Mouse (Mus musculus) A20 (cell line): Measurements from ENCODE around the gene Uba52.
A peak's percentile ranks its signal among the peaks of the same experiment; 100 is the strongest.

Source experiments
- DNase-seq: peaks from one replicate; pipeline ENCODE4 v3.0.0-alpha.2; 2011; ENCODE audit warnings: low read depth, low spot score

Uba52 gene

DNA sequence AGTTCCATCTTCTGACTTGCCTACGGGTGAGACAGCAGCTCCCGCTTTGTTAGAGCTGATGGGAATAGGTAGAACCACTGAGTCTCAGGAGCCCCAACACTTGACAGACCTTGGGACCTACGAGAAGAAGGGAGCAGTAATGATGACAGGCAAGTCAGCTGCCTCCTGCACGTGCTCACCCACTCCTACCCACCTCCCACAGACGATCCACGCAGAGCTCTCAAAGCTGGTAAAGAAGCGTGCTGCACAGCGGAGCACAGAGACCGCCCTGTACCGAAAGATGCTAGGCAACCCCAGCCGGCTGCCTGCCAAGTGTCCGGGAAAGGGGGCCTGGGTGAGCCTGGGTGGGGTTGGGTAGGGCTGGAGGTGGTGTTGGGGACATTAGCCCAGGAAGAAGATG is 23.7 kb upstream of the Uba52 start:
- no peak for DNase-seq

- no peak for DNase-seq
Measured at GRCm38 (mm10) chr8:70530314-70530713, 19.7 kb upstream of the Uba52 start.

DNA sequence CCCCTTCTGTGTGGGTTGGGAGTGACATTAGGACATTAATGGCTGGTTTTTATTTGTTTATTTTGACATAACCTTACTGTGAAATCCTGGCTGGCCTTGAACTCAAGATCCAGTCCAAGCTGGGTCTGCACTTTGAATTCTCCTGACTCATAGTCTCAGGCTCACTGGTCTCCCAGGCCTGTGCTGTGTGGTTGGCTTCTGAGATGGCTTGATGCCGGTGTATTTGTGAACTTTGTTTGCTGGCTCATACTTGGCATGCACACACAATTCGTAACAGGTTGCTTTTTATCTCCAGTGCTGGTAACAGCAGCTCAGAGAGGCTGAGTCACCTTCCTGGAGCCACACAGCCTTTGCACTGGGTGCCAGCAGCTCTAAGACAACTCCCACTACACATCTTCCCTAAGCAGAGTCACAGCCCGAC is 19.1 kb upstream of the Uba52 start:
- no peak for DNase-seq

- DNase-seq = no peak
Measured at GRCm38 (mm10) chr8:70529299-70529698, 18.7 kb upstream of the Uba52 start.

DNA sequence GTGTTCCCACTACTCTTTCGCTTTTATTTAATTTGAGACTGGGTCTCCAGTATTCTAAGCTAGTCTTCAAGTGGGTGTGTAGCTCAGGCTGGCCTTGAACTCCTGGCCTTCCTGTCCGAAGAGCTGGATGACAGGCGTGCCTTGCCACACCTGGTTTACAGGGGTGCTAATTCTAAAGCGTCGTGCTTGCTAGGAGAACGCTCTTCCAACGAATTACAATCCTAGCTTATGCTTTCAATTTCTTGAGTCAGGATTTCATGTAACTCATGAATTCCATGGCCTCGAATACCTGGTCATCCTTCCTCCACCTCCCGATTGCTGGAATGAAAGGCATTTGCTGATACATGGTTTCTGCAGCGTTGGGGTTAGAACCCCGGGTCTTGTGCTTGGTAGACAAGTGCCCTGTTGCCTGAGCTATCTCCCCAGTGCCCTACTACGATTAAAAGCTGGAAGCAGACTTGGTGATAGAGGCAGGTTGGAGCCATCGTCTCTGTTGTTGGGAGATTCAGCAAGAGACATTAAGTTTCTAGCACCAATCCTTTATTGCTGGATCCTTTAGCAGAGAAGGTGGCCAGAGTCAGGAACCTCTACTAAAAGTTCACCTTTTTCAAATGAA is 17.7 kb upstream of the Uba52 start:
- DNase-seq = no peak

DNA sequence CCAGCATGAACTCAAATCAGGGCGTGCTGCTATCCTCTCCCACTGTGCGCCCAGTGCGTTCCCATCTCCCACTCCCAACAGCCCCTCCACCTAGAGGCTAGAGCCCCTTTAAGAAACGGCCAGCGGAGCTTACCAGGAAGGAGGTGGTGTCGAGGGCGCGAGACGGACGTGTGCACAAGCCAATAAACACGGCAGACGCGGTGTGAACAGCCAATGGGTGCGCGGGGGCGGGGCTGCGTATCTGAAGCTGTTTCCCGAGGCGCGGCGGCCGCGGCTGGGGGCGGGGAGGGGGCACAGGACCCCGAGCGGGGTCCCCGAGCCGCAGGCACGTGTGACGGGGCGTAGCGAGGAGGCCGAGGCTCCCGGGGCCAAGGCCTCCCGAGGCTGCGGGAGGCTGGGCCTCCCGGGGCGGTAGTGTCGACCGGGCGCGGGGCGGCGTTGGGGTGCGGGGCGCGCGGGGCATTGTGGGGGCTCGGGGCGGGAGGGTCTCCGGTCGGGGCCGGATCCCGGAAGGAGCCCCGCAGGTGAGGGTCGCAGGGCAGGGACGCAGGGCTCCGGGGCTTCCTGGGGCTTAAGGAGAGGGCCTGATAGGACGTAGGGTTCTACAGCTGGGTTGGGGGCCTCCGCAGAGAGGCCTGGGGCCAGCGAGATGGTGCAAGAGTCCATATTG is 17.0 kb upstream of the Uba52 start, which contains the start of the genes Fkbp8 and Kxd1:
Fkbp8 (plus strand) TSS at position 213 of the 670 bp plus-strand sequence.
Kxd1 (minus strand) TSS at position 445 of the 670 bp plus-strand sequence.
- DNase-seq = peak; percentile 96

DNA sequence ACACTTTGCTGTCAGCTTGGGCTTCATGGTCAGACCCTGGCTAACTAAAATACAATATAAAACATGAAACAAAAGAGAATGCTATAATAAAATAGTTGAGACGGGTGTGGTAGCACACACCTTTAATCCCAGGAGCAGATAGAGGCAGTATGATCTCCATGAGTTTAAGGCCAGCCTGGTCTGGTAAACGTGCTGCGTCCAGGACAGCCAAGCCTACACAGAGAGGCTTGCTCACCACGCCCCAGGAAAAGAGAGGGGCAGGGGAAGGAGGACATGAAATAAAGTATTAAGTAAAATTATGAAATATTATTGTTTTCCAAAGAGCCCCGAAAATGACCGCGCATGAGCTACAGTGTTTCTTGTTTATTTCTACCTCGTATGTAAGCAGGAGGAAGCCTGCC is 16.5 kb upstream of the Uba52 start:
- DNase-seq = no peak

DNA sequence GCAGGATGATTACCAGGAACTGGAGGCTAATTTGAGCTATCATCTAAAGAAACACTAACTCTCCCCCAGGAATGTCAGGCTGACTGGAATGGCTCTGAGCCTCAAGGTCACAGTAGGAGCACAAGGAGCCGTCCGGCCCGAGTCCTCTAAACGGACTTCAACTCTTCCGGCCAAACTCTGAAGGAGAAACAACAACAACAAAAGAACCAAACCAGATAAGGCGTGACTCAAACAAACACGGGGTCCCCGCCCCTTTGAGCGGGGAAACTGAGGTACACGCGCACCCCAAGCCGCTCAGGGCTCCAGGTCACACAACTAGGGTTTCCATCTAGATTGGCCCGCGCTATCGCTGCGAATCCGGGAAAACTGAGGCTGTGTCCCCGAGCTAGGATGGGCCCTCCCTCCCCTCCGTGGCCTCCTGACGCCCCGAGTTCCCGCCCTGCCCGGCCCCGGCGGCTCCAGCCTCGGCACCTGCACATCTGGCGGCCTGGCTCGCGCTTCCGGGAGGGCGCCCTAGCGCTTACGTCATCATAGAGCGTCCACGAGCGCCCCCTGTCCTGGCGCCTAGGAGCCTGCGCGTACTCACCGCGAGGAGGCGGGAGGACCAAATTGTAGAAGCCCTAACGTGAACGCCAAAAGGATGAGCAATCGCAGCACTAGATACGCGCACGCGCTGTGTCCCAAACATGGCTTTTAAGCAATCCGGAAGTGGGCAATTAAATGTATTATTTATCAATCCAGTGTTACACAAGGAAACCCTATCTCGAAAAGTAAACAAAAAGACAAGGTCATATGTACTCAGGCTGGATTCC is 12.2 kb upstream of the Uba52 start:
- DNase-seq = peak; percentile 99

DNA sequence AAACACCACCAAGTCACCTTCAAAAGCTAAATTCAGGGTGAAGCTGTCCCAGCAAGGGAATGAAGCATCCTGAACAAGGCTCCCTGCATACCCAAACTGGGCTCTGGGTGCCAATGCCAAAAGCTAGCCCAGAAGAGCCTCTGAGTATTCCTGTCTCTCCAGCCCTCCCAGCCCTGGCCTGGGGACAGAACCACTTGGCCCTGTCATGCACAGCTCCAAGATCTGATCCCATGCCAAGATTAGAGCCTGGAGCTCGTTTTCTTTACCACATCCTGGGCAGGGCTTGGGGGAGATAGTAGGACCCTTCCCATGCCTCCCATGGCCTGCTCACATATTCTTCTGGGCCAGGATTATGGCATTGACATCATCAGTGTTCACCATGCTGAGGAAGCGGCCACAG is 9.0 kb upstream of the Uba52 start:
- no peak for DNase-seq

DNA sequence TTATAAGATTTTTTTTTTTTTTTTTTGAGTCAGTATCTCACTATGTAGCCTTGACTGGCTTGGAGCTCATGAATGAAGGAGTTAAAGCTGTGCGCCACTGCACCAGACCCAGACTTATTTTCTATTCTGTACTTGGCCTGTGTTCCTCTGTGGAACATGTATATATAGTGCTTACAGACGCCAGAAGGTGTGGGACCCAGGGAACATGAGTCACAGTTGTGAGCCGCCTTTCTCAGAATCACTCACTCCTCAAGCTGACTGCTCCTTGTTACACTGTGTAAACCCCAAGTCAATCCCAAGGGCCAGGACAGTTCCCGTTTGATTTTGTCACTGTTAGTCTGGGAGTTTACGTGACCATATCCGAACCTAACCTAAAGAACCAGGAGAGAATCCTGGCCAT is 8.4 kb upstream of the Uba52 start:
- no peak for DNase-seq

DNA sequence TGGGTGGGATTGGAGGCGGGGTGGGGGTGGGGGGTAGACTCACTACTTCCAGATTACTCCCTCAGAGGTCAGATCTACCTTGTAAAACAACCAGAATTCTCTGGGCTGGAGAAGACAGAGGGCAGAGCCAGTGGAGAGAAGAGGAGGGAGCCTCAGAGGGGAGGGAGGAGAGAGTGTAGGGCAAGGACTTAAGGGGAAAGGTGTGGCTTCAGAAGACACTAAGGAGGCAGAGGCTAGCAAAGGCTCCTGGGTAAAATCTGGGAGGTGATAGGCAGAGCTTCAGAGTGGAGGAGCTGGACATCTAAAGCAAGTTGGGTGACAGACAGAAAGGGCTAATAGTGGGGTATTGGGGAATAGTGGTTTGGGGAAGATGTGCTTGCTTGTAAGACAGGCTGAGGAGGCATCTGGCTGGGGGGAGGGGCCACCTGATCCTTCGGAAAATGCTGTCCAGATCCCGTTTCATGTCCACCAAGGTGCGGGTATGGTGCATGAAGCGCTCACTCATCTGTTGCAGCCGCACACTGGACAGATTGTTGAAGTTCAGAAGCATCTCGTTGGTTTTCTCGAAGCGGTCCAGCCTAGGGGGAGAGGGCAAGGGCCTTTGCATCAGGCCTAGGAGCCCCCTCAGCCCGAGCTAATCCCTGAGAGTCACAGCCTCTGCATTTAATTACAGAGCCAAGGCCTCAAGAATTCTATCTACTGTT is 7.5 kb upstream of the Uba52 start:
- DNase-seq = no peak

GRCm38 (mm10) chr8:70513441-70513840 is 2.8 kb upstream of the Uba52 start:
- no peak for DNase-seq

- peak; percentile 75 for DNase-seq
Measured at GRCm38 (mm10) chr8:70512253-70512903, 1.8 kb upstream of the Uba52 start.

- DNase-seq = peak; percentile 51
Measured at GRCm38 (mm10) chr8:70511770-70512169, 1.2 kb upstream of the Uba52 start.

DNA sequence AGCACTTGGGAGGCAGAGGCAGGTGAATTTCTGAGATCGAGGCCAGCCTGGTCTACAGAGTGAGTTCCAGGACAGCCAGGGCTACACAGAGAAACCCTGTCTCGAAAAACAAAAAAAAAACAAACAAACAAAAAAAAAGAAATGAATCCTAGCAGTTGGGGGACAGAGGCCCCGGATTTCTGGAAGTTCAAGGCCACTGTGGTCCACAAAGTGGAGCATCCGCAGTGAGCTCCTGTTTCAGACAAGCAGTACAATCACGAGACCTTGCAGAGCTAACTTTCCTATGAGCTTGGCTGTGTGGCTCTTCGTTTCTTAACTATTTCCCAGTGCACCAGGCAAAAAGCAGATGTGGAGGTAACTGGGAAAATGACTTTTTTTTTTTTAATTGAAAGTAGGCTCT is 573 bp upstream of the Uba52 start:
- peak; percentile 39 for DNase-seq

- no peak for DNase-seq
Measured at GRCm38 (mm10) chr8:70509281-70509952, 1.2 kb downstream of the Uba52 start.

- DNase-seq = no peak
Measured at GRCm38 (mm10) chr8:70507027-70507393, 3.6 kb downstream of the Uba52 start.

DNA sequence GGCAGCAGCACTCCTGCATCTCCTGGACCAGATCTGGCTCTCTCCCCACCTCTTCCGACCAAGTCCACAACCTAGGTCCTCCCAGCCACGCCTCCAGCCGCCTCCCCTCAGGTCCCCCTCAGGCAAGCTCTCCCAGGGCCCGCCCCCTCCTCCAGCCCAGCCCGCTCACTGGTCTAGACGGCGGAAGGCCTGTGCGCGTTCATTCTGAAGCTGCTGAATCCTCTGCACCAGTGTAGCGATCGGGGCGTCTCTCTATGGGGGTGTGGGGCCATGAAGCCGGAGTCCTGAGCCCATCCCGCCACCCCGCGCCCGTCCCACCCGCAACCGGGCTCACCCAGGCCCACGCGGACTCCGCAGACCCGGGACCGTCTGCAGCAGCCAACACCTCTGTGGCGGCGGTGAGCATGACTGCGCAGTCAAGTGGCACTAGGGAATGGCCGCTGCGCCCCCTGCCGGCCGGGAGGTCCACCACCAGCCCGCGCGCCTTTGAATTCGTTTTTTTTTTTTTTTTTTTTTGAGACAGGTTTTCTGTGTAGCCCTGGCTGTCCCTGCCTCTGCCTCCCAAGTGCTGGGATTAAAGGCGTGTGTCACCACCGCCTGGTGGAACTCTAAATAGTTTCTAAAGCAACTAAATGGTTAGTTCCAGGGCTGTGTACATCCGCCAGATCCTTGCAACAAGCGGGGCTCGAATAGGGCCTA is 4.1 kb downstream of the Uba52 start, which contains the start of gene Rex1bd:
Rex1bd (minus strand) TSS at position 425 of the 699 bp plus-strand sequence.
- peak; percentile 99 for DNase-seq

- no peak for DNase-seq
Measured at GRCm38 (mm10) chr8:70505698-70506327, 4.8 kb downstream of the Uba52 start.

- peak; percentile 76 for DNase-seq
Measured at GRCm38 (mm10) chr8:70504851-70505250, 5.8 kb downstream of the Uba52 start.
